Mouse (Mus musculus): Measurements from ENCODE around the gene Zfp112. TPM values are rescaled to one million over a fixed set of nuclear protein-coding genes. Genes with fewer than 3 reads are reported as not detected.
"Not testable (repeated sequence)": the region's sequence is repeated elsewhere in the genome, so short reads cannot be mapped to it uniquely, and the experiment has no call there.

Gene Zfp112
- 0.02 and 0.05 TPM in 2 replicates for polyA plus RNA-seq (2012)

- Histone ChIP-seq H3K36me3 (ENCODE audit: control insufficient read depth) (peaks cover 21% of the 10 kb centered on the region), H3K27me3 (ENCODE audit: control insufficient read depth) (no peaks in the 10 kb centered on the region), H3K4me3 (replicated peaks) (peak within 1 kb of the TSS; percentile 70), H3K4me1 (ENCODE audit: control insufficient read depth) (peaks cover 23% of the 10 kb centered on the region), H3K9me3 (ENCODE audit: control insufficient read depth, low read length) (peaks cover 18% of the 10 kb centered on the region)
- TF ChIP-seq TAL1 (IDR thresholded peaks at IDR 0.05; ENCODE audit: low read length): no peak
- no peak for TF ChIP-seq GATA1 (IDR thresholded peaks at IDR 0.05; ENCODE audit: low read length)
Observed at GRCm38 (mm10) chr7:24112156-24112856, at the start of gene Zfp112. Zfp112 (plus strand) TSS chr7:24112314.

- not testable (repeated sequence) for H3K4me3 ChIP-seq (replicated peaks); H3K36me3 ChIP-seq (ENCODE audit: control insufficient read depth); H3K9me3 ChIP-seq (ENCODE audit: control insufficient read depth, low read length); H3K4me1 ChIP-seq (ENCODE audit: control insufficient read depth); H3K27me3 ChIP-seq (ENCODE audit: control insufficient read depth)
Observed at GRCm38 (mm10) chr7:24074424-24074823, 37.7 kb upstream of the Zfp112 start.

GRCm38 (mm10) chr7:24081634-24082431 lies 30.3 kb upstream of the Zfp112 start, which contains the start of gene Zfp180:
Zfp180 (plus strand) TSS chr7:24081924.
- Histone ChIP-seq H3K9me3 (ENCODE audit: control insufficient read depth, low read length) (peaks cover 2% of the 10 kb centered on the region), H3K4me1 (ENCODE audit: control insufficient read depth) (peaks cover 41% of the 10 kb centered on the region), H3K36me3 (ENCODE audit: control insufficient read depth) (peaks cover 39% of the 10 kb centered on the region), H3K4me3 (replicated peaks) (peak within 1 kb of the TSS; percentile 79), H3K27me3 (ENCODE audit: control insufficient read depth) (no peaks in the 10 kb centered on the region)
- TF ChIP-seq GATA1 (IDR thresholded peaks at IDR 0.05; ENCODE audit: low read length) (no peak), TAL1 (IDR thresholded peaks at IDR 0.05; ENCODE audit: low read length) (no peak)

- Histone ChIP-seq H3K27me3 (ENCODE audit: control insufficient read depth) (no peaks in the 10 kb centered on the region), H3K4me3 (replicated peaks) (peak overlapping the region; percentile 79), H3K9me3 (ENCODE audit: control insufficient read depth, low read length) (peaks cover 2% of the 10 kb centered on the region), H3K4me1 (ENCODE audit: control insufficient read depth) (peaks cover 41% of the 10 kb centered on the region), H3K36me3 (ENCODE audit: control insufficient read depth) (peaks cover 47% of the 10 kb centered on the region)
- no peak for TF ChIP-seq TAL1 (IDR thresholded peaks at IDR 0.05; ENCODE audit: low read length)
- no peak for TF ChIP-seq GATA1 (IDR thresholded peaks at IDR 0.05; ENCODE audit: low read length)
Observed at GRCm38 (mm10) chr7:24082457-24083235, 29.5 kb upstream of the Zfp112 start.

- no peaks in the 10 kb centered on the region for H3K27me3 ChIP-seq (ENCODE audit: control insufficient read depth)
- peaks cover 62% of the 10 kb centered on the region for H3K36me3 ChIP-seq (ENCODE audit: control insufficient read depth)
- TF ChIP-seq TAL1 (IDR thresholded peaks at IDR 0.05; ENCODE audit: low read length): no peak
- no peak for TF ChIP-seq GATA1 (IDR thresholded peaks at IDR 0.05; ENCODE audit: low read length)
- H3K9me3 ChIP-seq (ENCODE audit: control insufficient read depth, low read length): peaks cover 2% of the 10 kb centered on the region
- no peak overlapping the region for H3K4me3 ChIP-seq (replicated peaks)
- H3K4me1 ChIP-seq (ENCODE audit: control insufficient read depth): peaks cover 32% of the 10 kb centered on the region
Observed at GRCm38 (mm10) chr7:24086871-24087270, 25.2 kb upstream of the Zfp112 start.

- Histone ChIP-seq H3K36me3 (ENCODE audit: control insufficient read depth) (peaks cover 65% of the 10 kb centered on the region), H3K9me3 (ENCODE audit: control insufficient read depth, low read length) (peaks cover 1% of the 10 kb centered on the region; the same call in 1 of the 2 replicates), H3K4me3 (replicated peaks) (no peak overlapping the region), H3K4me1 (ENCODE audit: control insufficient read depth) (peaks cover 27% of the 10 kb centered on the region), H3K27me3 (ENCODE audit: control insufficient read depth) (no peaks in the 10 kb centered on the region)
- TF ChIP-seq GATA1 (IDR thresholded peaks at IDR 0.05; ENCODE audit: low read length) (no peak), TAL1 (IDR thresholded peaks at IDR 0.05; ENCODE audit: low read length) (no peak)
Observed at GRCm38 (mm10) chr7:24087485-24088125, 24.5 kb upstream of the Zfp112 start.

GRCm38 (mm10) chr7:24104403-24104802 lies 7.7 kb upstream of the Zfp112 start:
- Histone ChIP-seq H3K9me3 (ENCODE audit: control insufficient read depth, low read length) (peaks cover 96% of the 10 kb centered on the region), H3K4me3 (replicated peaks) (no peak overlapping the region), H3K27me3 (ENCODE audit: control insufficient read depth) (peaks cover 15% of the 10 kb centered on the region; the same call in 1 of the 2 replicates), H3K36me3 (ENCODE audit: control insufficient read depth) (peaks cover 99% of the 10 kb centered on the region), H3K4me1 (ENCODE audit: control insufficient read depth) (no peaks in the 10 kb centered on the region)
- TF ChIP-seq TAL1 (IDR thresholded peaks at IDR 0.05; ENCODE audit: low read length) (no peak), GATA1 (IDR thresholded peaks at IDR 0.05; ENCODE audit: low read length) (no peak)

GRCm38 (mm10) chr7:24105144-24105703 lies 6.9 kb upstream of the Zfp112 start:
- H3K9me3 ChIP-seq (ENCODE audit: control insufficient read depth, low read length): peaks cover 89% of the 10 kb centered on the region
- H3K36me3 ChIP-seq (ENCODE audit: control insufficient read depth): peaks cover 92% of the 10 kb centered on the region
- peaks cover 15% of the 10 kb centered on the region; the same call in 1 of the 2 replicates for H3K27me3 ChIP-seq (ENCODE audit: control insufficient read depth)
- no peaks in the 10 kb centered on the region for H3K4me1 ChIP-seq (ENCODE audit: control insufficient read depth)
- TF ChIP-seq TAL1 (IDR thresholded peaks at IDR 0.05; ENCODE audit: low read length) (no peak), GATA1 (IDR thresholded peaks at IDR 0.05; ENCODE audit: low read length) (no peak)
- H3K4me3 ChIP-seq (replicated peaks): no peak overlapping the region
